Mouse (Mus musculus): ENCODE results near the gene Cib4.

DNA sequence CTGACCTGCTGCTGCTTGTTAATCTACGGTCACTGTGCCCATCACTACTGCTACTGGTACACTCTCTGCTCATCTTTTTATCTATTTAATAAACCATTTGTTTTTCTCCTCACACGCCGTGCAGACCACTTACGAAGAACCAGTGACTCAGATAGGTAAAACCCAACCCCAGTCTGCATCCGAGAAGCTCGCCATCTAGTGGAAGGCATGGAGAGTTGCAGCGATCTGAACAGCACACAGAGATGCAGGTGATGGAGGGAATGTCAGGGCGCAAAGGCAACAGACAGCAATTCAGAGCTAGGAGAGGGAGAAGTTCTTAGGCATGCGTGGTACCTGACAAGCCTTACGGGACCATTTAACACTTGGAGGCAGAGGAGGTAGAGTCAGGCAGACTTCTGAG is 69.1 kb downstream of the Cib4 start:
- TF ChIP-seq CTCF (IDR thresholded peaks at IDR 0.05; ENCODE audit: borderline replicate concordance, control insufficient read depth, extremely low read depth, insufficient read depth, low read length, poor library complexity) (peak; percentile 55; the same call in 1 of the 2 replicates), POLR2A (IDR thresholded peaks at IDR 0.05; ENCODE audit: control insufficient read depth, extremely low read depth, insufficient read depth, low read length, poor library complexity) (no peak)

Measured in thymus, adult 2 months (tissue).